Mouse (Mus musculus) spleen, postnatal 4 days (tissue): Measurements from ENCODE around the gene Btg4.

ENCODE experiments used
- DNase-seq, 2 experiments: peaks; one replicate each; pipeline ENCODE4 v3.0.0; 2022; ENCODE audit warnings: low spot score in 2 of 2

Btg4 gene

GRCm38 (mm10) chr9:51060601-51061000, at the start of gene Btg4:
Gene Btg4 (plus strand): TSS chr9:51060901.
- no peak for DNase-seq

- no peak for DNase-seq
These were observed 47.1 kb upstream of the Btg4 start for GRCm38 (mm10) chr9:51013644-51014043.

- no peak for DNase-seq
These were observed 45.0 kb upstream of the Btg4 start for GRCm38 (mm10) chr9:51015732-51016131.

- DNase-seq: no peak
These were observed 41.0 kb upstream of the Btg4 start for GRCm38 (mm10) chr9:51019670-51020069.

DNA sequence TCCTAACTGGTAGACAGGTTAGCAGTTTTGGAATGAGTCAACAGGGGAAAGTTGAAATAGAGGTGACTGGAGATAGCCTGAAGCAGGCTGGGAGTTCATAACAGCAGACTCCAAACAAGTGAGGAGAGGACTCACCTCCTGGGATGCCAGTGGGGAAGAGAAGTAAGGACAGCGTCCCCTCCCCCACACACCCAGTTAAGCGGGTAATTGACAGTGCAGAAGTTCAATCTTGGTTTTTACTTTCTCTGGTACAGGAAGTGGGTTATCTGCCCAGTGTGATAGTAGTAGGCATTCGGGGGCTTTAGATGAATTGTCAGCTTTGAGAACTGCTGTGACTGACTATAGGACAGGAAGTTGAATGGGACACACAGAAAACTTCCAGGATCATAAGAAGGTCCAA, 40.4 kb upstream of the Btg4 start:
- no peak for DNase-seq

GRCm38 (mm10) chr9:51021123-51021795, 39.4 kb upstream of the Btg4 start:
- DNase-seq: no peak

DNA sequence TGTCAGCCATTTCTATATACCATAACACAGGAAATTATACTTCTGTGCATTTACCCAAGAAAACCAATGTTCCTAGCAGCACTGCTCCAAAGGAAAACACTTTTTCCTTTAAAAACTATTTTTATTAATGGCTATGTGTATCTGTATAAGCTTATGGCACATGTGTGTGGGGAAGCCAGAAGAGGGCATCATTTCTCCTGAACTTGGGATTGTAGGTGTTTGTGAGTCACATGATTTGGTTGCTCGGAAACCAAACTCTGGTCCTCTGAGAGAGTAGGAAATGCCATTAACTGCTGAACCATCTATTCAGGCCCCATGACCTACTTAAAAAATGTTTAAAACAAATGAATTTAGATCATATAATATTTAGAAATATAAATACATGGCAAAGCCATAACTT, 33.7 kb upstream of the Btg4 start:
- no peak for DNase-seq

DNA sequence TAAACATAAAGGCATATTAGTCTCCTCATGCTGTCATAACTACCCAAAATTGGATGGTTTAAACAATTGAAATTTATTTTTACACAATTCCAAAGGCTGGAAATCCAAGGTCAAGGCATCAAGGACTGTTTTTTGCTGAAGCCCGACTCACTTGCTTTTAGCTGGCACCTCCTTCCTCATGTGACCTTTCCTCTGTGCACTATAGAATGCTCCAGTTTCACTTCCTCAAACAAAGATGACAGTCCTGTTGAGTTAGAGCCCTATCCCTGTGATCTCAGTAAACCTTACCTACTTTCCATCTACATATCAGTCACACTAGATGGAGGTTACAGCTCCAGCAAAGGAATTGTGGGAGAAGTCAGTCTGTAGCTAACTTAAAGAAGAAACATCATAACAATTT, 30.6 kb upstream of the Btg4 start:
- DNase-seq: no peak

- DNase-seq: no peak
These were observed 29.1 kb upstream of the Btg4 start for GRCm38 (mm10) chr9:51031603-51032002.

DNA sequence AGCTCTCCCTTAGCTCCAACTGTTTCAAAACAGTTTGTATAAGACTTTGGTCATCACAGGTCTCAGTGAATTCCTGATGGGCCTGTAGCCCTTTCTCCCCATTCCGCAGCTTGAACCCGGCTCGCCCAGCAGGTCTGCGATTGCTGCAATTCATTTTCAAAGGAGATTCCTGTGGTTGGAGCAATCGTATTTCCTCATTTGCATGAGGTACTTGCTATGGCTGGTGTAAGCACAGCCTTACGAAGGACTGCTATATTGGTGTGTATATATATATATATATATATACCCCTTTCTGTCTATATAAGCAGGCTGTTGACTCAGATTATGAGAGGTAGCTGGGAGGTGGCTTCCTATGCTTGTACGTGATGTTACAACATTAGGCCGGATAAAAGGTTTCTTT, 28.4 kb upstream of the Btg4 start:
- no peak for DNase-seq

DNA sequence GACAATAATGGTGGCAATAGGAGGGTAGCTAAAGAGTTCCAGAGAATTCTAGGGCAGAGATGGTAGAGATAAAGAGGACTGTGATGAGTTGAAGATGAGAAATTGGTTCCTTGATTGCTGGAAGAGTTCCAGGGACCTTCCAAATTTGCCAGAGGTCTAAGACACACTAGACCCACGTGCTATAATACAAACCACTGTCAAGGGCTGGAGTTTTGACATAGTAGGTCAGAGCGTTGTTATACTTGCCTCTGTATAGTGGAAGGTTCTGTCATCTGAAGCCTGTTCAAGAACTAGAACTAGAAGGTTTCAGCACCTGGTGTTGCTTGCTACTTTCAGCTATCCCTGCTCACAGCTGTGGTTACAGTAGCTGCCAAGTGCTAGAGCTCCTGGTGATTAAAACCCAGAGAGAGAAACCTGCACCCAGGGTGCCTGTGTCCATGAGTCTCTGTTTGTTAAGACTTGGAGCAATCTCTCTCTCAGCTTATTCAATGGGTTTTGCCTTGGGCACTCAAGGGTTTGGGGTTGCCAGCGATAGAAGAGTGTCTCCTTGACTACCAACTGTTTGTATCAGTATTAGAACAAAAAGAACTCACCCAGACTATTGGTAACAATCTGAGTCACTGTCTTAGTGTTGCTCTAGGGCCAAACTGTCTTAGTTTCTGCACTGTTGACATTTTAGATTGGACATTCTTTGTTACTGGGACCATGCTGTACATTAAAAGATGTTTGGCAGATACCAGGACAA, 27.7 kb upstream of the Btg4 start:
- DNase-seq: no peak

GRCm38 (mm10) chr9:51041491-51041980, 19.2 kb upstream of the Btg4 start:
- no peak for DNase-seq

- no peak for DNase-seq
These were observed 18.6 kb upstream of the Btg4 start for GRCm38 (mm10) chr9:51042136-51042535.

DNA sequence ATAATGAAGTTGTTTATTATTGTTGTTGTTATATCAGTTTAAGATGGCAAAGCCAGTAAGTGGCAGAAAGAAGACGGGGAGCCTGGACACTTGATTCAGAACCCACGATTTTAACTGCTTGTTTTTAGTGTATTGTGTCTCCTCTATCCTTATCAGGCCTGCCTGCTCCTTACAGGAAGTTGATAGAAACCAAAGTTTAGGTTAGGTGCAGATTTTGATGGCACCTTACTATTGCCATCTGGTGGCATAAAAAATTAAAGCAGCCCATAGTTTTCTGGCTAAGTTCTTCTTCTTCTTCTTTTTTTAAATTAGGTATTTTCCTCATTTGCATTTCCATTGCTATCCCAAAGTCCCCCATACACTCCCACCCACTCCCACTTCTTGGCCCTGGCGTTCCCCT, 8.5 kb upstream of the Btg4 start:
- DNase-seq: no peak

DNA sequence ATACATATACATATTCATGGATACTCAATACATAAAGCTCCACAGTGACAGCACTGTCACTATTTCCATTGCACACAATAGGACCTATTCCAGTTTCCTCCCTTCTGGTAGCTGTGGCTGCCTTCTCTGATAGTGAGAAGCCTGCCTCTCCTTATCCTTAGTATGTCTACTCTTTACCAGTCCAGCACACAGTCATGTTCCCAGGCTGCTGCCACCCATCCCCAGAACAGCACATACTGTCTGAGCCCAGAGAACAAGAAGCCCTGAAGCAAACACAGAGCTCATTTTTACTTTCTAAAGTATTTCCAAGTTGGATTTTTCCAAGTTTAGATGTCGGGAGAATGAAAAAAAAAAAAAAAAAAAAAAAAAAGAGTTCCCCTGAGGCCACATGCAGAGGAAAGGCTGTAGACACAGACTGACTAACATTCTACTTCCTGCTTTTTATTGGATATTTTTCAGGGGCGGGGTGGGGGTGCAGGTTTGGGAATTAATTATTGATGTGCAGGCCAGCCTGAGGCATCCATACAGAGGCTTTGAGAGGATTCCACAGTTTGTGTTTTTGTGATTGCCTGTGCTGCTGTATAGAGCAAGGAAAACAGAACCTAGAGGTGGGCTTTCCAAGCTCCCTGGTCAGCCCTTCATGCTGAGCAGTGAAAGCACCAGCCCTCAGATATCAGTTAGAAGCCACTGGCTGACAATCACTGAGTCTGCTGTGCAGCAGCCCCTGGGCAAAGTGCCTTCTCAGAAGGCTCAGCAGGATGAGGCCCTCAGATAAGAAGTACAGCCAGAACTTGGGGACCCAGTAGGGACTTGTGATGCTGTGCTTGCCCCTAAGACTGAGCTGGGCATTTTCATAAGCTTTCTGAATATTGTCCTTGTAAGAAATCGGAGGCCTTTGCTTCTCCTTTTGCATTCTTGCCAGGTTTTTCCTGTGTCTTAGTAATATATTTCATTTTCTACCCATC, 4.1 kb upstream of the Btg4 start:
- no peak for DNase-seq

DNA sequence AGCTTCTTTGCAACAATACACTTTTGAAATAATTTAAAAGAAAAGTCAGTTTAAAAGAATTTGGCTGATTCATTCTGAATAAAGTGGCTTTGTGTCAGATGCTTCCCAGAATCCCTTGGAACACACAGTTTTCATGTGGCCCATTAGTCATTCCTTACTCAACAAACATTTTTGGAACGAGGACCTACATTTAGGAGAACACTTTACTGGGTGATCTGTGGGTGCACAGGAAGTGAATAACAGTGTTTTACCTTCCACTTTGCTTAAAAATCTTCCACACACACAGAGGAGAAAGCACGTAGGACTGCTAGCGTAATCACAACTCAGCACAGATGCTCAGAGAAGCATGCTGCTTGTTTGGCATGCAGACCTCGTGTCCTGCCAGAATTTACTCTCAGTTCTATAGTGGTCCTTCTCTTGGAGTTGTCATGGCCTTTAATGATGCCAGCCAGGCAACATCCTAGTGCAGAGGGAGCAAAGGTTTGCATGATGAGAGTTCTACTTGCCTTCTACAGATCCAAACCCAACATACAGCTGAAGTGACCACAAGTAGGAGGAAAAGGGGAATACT, 1.7 kb upstream of the Btg4 start:
- DNase-seq: no peak

- no peak for DNase-seq
These were observed 7.5 kb downstream of the Btg4 start for GRCm38 (mm10) chr9:51068202-51068601.

GRCm38 (mm10) chr9:51070801-51071200, 10.1 kb downstream of the Btg4 start:
- no peak for DNase-seq

DNA sequence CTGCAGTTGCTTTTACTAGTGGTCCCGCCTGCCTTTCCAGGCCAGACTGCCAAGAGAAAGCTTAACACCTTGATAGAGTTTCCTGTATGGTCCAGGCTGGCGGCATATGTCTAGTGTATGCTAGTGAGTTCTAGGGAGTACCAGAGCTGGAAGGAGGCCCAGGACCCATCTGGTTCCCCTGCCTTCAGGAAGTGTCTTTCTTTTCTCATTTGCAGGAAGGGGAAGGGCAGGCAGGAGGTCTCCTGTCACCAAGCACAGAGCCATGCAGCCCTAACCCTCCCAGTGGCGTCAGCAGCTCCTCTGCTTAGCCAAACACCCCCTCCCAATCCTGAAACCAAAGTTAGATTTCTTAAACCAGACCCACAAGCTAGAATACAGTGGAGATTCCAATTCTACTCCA, 15.1 kb downstream of the Btg4 start:
- DNase-seq: no peak

- DNase-seq: no peak
These were observed 15.7 kb downstream of the Btg4 start for GRCm38 (mm10) chr9:51076300-51076978.

DNA sequence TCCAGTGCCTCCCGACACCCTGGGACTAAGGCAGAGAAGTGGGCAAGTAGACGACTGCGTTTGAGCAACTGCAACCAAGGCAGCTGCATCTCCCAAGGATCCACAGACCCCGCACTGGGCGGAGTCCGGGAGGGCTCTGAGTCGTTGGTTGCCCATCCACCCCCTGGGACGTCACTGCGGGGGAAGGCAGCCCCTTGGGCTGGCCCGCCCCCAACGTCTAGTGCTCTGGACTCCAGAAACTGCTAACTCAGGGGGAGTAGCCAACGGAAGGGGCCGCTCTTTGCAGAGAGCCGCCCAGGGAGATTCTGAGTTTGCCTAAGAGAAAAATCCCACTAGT, 16.2 kb downstream of the Btg4 start, which contains the start of gene Layn:
Gene Layn, minus strand, starts transcription at position 116 of the 337 bp plus-strand sequence.
- DNase-seq: peak; percentile 55 to 71
